Mouse (Mus musculus): ENCODE data around the gene Suclg2.
"Not testable (repeated sequence)": the region's sequence is repeated elsewhere in the genome, so short reads cannot be mapped to it uniquely, and the experiment has no call there.

The Suclg2 gene

DNA sequence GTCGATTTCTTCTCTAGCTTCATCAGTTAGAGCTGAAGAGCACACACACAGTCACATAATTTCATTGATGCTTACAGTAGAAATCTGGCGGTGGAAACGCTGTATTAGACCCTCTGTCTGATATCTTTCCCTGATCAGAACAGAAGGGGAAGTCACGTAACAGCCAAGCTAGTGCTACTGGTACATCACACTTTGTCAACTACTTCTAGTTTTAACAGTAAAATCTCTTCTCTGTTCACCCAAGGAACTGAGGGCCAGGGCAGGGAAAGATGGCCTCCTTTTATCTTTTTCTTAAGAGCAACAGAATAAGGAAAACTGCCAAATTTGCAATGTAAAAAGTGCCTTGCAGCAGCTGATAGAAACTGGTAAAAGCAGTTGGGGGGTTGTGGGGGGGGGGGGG, 97.8 kb downstream of the Suclg2 start:
- DNase-seq (ENCODE audit: low spot score), result no peak

DNA sequence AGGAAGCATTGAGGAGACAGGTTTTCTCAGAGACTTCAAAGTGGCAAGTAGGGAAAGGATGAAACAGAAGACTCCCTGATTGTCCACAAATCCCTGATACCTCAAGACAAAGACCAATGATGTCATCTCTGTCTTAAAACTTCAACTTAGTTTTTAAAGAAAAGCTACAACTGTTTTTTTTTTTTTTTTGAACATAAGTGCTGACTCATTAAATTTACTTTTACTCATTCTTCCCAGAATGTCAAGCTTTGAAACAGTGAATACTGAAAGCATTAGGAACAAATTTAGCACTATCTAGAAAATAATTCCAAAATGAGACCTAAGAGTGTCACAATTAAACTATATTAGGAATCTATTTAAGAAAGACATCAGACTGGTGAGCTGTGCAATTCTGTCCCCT, 98.8 kb downstream of the Suclg2 start:
- no peak for DNase-seq (ENCODE audit: low spot score)

DNA sequence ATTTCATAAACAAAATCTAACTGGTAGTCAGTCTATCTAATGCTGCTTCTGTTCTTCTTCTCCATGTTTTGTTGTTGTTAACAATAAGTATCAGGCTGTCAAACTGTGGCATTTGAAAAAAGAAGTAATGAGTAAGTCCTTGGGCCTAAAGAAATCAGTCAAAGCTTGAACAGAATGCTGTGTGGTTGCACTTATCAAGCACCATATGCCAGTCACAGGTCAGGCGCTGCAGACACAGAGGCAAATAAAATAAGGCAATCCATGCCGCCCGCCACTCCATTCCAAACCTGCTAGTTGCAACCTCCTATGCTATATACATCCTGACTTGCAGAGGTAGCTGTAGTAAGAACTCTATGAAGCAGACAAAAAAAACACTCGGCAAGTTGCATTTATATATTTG, 100.2 kb downstream of the Suclg2 start:
- no peak for DNase-seq (ENCODE audit: low spot score)

- DNase-seq (ENCODE audit: low spot score), result no peak
Observed at GRCm38 (mm10) chr6:95613228-95613627, 105.4 kb downstream of the Suclg2 start.

DNA sequence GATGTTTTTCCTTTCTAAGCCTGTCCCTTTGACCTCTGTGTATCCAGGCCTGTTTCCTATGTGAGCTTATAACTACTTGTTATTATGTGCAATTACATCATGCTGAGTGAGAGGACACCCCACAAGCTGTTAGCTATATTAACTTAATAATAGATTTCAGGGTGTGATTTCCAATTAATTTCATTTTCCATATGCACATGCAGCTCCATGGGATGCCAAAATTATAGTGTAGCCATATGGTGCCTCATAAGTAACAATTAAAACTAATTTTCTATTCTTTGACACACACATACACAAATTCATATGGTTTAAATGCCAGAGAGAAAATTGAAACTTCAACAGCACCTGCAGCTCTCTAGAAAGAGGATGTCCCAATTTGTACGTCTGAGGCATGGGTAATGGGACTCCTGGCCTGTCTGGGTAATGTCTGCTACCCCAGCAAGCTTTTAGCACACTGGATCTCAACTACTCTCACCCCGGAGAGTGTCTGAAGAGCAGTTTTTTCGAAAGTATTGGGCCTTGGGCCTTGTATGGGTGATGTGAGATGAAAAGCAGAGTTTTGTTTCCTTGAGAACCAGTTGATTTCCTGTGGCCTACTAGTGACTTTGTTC, 106.1 kb downstream of the Suclg2 start:
- DNase-seq (ENCODE audit: low spot score), result no peak

GRCm38 (mm10) chr6:95611059-95611458, 107.5 kb downstream of the Suclg2 start:
- DNase-seq (ENCODE audit: low spot score), result no peak

- DNase-seq (ENCODE audit: low spot score), result no peak
Observed at GRCm38 (mm10) chr6:95608123-95608522, 110.5 kb downstream of the Suclg2 start.

- DNase-seq (ENCODE audit: low spot score), result not testable (repeated sequence)
Observed at GRCm38 (mm10) chr6:95600731-95601130, 117.9 kb downstream of the Suclg2 start.

DNA sequence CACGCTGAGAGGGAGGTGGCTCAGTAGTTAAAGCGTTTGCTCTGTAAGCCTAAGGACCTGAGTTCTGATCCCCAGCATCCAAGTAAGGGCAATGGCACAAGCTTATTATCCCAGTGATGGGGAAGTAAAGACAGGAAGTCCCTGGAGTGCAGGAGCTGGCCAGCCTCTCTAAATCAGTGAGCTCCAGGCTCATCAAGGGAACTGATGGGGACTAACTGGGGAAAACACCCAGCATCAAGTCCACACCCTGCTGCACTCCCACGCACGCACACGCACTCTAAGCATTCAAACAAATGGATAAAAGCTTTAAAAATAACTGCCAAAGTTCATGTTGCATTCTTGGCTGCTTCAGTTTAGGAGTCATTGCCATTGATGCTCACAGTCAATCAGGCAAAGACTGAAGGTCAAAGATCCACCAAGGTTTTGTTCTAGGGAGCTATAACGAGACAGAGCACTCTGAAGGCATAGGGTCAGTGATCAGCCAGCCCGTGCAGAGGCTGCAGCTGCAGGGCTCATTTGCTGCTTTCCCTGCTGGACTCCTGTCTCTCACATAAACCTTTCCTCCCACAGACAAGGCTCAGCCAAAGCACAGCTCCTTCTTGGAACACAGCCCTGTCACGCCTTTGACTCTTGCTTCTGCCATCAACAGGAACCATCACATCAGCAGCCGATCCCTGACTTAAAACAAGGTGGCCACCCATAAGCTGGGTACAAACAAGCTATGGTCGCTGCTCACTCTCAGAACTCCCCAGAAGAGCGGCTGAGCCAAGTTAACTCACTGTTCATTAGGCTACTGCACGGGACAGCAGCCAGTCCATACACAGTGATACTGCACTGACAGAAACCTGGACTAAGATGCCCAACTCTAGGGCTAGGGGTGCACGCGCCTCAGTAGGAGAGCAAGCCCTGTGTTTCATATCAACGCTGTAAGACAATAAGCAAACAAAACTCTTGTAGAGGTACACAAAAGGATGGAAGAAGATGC, 121.5 kb downstream of the Suclg2 start:
- peak; percentile 16 for DNase-seq (ENCODE audit: low spot score)

DNA sequence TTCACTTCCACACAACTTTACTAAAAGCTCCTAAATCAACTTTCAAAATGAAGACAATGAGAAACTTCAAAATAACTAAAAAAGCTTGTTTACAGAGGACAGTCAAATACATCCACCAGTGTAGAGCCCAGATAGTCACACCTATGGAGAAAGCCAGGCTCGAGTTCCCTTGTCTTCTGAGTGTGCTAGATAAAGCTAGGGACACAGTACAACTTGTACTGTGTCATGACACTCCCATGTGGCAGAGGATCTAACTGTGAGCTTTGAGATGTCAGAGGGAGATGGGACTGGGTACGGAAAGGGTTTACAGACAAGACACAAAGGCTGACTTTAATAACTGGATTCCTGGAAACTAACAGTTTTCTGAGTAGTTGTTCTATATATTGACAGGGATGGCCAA, 122.7 kb downstream of the Suclg2 start:
- DNase-seq (ENCODE audit: low spot score), result no peak

DNA sequence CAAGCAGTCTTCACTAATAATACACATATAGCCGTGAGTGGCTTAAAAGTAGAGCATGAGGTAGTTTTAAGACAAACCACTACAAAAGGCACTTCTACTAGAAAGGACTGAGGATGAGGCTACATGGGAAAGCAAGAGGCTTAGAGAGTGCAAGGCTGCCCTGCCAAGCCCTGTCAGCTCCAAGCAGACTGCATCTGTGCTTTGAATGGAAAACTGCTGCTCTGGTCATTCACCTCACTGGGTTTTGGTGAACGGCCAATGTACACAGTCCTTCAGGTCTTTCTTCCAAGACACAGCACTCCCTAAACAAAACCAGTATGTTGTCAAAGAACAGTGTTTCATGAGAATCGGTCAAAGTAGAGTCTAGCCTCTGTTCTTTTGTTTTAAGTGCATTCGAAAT, 124.4 kb downstream of the Suclg2 start:
- no peak for DNase-seq (ENCODE audit: low spot score)

DNA sequence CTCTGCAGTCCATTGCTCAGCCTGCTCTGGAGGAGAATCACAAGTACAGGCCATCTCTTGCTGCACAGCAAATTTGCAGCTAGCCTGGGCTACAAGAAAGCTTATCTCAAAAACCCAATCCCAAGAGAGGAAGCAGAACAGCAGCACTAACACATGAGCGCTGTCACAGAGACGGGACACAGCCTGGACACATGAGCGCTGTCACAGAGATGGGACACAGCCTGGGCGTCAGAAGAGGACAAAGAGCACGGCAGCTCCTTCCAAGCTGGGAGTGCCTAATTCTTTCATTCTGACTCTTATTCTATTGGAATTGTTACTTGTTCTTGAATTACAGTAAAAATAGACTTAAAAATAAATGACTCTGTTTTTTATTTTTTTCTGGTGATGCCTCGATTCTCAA, 126.2 kb downstream of the Suclg2 start:
- DNase-seq (ENCODE audit: low spot score), result no peak

DNA sequence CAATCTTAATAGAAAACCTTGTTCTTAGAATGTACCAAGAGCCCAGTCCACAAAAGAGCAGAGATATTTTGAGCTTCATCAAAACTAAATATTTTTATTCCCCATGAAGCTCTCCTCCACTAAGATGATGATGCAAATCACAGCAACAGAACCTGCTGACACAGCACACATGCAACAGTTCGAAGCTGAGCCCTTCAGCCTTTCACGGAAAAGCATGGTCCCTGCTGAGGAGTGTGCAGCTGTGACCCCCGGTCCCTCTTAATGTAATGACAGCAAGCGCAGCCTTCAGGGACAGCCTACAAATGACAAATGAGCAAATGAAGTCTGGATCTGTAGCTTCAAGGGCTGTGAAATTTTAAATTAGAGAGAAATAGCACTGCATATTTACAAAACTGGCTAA, 128.1 kb downstream of the Suclg2 start:
- DNase-seq (ENCODE audit: low spot score), result no peak

DNA sequence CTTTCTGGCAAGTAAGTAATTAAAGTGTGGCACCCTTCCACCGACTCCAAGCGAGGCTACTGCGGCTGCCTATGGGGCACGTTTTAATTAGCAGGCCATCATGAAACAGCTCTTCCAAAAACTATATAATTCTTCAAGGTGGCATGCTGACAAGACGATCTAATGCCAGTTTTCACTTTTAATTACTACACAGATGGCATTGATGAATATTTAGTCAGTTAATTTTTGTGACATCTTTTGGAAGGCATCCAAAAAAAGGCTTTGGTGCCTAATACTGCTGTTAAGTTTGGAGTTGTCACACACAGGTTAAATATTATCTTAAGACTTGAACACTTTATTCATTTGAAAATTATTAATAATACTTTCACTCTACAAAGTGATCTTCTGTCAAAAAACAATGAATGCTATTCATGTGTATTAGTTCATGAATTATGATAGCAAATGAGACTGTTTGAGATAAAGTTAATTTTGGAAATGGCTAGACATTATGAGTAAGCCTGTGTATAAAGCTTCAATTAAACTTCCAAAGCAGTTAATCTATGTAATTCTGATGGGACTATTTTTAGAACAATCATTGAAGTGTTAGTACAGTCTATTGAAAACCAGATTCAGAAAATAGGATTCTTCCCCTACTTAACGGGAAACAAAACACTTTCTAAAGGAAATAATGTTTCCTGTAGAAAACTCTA, 131.3 kb downstream of the Suclg2 start:
- no peak for DNase-seq (ENCODE audit: low spot score)

GRCm38 (mm10) chr6:95581893-95582292, 136.7 kb downstream of the Suclg2 start:
- no peak for DNase-seq (ENCODE audit: low spot score)

DNA sequence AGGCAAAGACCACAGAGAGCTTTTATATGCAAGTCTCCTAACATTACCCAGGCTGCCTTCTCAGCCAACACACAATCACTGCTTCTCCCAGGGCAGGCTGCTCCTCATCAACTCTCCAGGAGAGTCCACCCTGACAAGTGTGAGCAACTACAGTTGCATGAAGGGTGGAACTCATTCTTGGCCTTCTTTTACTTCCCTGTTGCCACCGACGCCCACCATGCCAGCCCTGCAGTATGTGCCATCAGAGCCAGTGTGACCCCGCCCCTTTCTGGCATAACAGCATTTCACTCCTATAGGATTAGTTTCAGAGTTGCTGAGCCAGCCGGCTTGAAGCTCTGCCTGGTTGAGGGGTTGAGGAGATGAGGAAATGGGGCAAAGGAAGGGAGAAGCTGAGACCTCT, 138.8 kb downstream of the Suclg2 start:
- no peak for DNase-seq (ENCODE audit: low spot score)

DNA sequence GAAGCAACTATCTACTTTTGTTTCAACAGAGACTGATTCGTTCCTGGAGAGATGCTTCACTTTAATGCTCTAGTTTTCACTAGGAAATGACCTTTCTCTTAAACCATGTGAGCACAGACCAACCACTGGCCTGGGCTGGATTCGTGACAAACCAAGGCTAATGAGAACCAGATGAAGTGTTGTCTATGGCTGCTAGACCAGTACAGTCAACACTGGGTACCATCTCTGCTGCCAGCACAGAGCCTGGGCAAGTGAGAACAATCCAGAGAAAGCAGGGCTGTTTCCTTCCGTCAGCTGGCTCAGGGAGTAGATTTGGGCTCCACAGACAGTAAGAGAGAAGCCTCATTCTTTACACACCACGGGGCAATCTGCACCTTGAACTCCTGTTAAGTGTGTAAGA, 143.1 kb downstream of the Suclg2 start:
- peak; percentile 34 for DNase-seq (ENCODE audit: low spot score)

GRCm38 (mm10) chr6:95574867-95575266, 143.7 kb downstream of the Suclg2 start:
- DNase-seq (ENCODE audit: low spot score), result peak; percentile 68

- peak; percentile 81 for DNase-seq (ENCODE audit: low spot score)
Observed at GRCm38 (mm10) chr6:95574389-95574788, 144.2 kb downstream of the Suclg2 start.

- no peak for DNase-seq (ENCODE audit: low spot score)
Observed at GRCm38 (mm10) chr6:95573035-95573759, 145.4 kb downstream of the Suclg2 start.

DNA sequence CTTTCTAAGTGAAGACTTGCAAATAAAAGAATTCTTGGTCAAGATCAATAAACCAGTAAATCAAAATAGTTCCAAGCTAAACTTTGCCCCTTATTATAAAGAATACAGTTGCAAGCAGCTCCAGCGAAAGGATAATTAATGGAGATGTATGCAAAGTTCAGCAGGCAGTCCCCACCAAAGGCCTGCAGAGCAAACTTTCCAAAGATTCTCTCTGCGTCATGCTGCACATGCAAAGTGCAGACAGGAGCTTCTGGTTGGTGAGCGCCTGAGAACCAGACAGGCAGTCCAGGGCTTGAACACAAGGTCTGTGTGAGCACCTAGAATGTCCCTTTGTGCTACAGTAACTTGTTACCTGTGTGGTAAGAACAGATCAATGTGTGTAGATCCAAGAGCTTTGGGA, 147.0 kb downstream of the Suclg2 start:
- no peak for DNase-seq (ENCODE audit: low spot score)

DNA sequence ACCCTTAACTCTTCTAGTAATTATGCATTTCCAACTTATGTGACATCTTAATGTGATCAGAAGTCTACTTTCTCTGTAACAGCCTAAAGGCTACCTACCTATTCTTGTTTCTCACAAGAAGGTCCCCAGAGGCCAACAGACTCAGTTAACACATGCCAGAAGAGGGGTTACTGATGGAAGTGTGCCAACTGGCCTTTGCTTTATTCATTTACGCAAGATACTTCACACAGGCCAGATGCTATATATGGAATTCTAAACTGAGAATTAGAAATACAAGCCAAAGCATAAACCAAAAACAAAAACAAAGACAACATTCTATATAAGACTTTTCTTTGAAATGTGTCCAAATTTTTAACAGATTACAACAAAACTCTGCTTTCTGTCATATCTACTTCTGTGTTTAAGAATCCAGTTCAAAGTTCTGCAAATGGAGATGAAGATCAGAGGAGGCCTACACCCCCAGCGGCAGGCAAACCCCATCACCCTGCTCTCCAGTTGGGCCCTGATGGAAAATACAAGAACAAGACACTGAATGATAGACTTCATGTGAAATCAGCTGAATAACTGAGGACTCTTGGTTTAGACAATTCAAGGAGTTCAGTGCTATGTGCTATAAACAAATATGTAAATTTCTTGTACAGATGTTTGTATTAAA, 155.1 kb downstream of the Suclg2 start:
- DNase-seq (ENCODE audit: low spot score), result no peak

All from retina, embryonic 14.5 days (tissue).